Mouse (Mus musculus): ENCODE measurements at regions not wholly inside any gene's neighbourhood (a gene's known extent, or its start where the extent isn't known, plus 50 kb on each side); places are given as distances from the start of the nearest gene placed in this dataset.

DNA sequence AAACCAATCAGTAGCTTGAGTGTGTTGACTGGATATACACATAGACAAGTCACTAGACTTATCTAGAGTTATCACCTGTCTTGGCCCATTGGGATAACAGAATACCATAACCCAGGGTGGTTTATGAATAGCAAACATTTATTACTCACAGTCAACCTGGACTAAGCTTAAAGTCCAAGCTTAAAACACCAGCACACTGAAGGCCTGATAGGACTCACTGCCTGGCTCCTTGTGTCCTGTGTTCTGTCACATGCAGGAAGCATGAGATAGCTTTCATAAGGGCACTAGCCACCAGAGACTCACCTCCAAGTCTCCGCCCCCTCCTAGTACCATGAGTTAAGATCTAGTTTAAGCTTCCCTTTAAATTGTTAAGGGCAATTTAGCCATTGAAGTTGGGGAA is 2247.1 kb upstream of the Gm7489 start:
- H3K4me3 ChIP-seq (replicated peaks; ENCODE audit: control insufficient read depth, low read depth, low read length), result no peak overlapping the region
- no peak overlapping the region for H3K27ac ChIP-seq (ENCODE audit: control insufficient read depth, insufficient read depth, low read depth, low read length, poor library complexity)
- H3K4me1 ChIP-seq (ENCODE audit: control insufficient read depth, insufficient read depth, low read length), result no peaks in the 10 kb centered on the region
- TF ChIP-seq POLR2A (IDR thresholded peaks at IDR 0.05; ENCODE audit: borderline replicate concordance, control insufficient read depth, low read depth, low read length), result no peak
- TF ChIP-seq CTCF (IDR thresholded peaks at IDR 0.05; ENCODE audit: control insufficient read depth, insufficient read depth, low read length), result no peak
- WGBS, result 91% methylated on average over 1 of the region's 1 CpGs

DNA sequence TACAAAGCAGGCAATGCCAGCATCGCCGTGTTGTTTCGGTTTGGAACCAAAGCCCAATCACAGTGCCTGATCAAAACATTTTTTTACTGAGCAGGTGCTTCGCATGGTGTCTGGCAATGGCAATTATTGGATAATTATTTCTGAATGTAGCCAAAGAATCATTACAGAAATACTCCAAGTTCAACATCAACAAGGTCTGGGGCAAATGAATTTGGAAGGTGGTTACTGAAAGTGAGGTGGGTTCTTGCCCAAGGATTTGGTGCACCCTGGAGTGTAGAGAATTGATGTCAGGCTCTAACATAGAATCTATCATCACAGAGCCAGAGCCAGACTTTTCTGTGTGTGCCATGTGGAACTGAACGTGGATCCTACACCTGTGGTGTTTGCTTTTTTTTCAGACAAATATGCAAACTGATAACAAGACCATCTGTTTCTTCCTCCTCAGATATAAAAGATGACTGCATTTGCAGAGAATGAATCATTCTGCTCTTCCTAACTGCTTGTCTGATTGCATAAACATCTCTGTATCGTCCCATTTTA is 2240.9 kb upstream of the Gm7489 start:
- H3K4me3 ChIP-seq (replicated peaks; ENCODE audit: control insufficient read depth, low read depth, low read length), result no peak overlapping the region
- WGBS, result 80% methylated on average over 6 of the region's 6 CpGs
- no peak for TF ChIP-seq POLR2A (IDR thresholded peaks at IDR 0.05; ENCODE audit: borderline replicate concordance, control insufficient read depth, low read depth, low read length)
- no peak for TF ChIP-seq CTCF (IDR thresholded peaks at IDR 0.05; ENCODE audit: control insufficient read depth, insufficient read depth, low read length)
- H3K4me1 ChIP-seq (ENCODE audit: control insufficient read depth, insufficient read depth, low read length), result no peaks in the 10 kb centered on the region
- H3K27ac ChIP-seq (ENCODE audit: control insufficient read depth, insufficient read depth, low read depth, low read length, poor library complexity), result no peak overlapping the region

DNA sequence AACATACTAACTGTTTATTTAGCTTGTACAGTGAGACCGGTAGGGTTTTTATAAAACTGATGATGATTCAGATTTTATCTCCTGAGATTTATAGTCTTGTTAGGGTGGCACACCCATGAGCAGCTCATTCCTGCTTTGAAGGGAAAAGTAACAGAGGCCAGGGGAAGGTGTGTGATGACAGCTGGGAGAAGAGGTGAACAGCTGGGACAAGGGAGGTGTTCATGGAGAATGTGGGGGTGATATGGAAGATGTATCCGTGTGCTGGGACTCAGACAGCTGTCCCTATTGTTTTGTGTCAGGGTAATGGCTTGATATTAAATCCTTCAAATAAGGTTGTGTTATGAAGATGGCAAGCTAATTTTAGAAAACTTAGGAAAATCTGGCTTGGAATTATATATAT is 2238.4 kb upstream of the Gm7489 start:
- H3K27ac ChIP-seq (ENCODE audit: control insufficient read depth, insufficient read depth, low read depth, low read length, poor library complexity), result no peak overlapping the region
- no peaks in the 10 kb centered on the region for H3K4me1 ChIP-seq (ENCODE audit: control insufficient read depth, insufficient read depth, low read length)
- WGBS, result 73% methylated on average over 2 of the region's 2 CpGs
- TF ChIP-seq POLR2A (IDR thresholded peaks at IDR 0.05; ENCODE audit: borderline replicate concordance, control insufficient read depth, low read depth, low read length) (no peak), CTCF (IDR thresholded peaks at IDR 0.05; ENCODE audit: control insufficient read depth, insufficient read depth, low read length) (no peak)
- H3K4me3 ChIP-seq (replicated peaks; ENCODE audit: control insufficient read depth, low read depth, low read length), result no peak overlapping the region

DNA sequence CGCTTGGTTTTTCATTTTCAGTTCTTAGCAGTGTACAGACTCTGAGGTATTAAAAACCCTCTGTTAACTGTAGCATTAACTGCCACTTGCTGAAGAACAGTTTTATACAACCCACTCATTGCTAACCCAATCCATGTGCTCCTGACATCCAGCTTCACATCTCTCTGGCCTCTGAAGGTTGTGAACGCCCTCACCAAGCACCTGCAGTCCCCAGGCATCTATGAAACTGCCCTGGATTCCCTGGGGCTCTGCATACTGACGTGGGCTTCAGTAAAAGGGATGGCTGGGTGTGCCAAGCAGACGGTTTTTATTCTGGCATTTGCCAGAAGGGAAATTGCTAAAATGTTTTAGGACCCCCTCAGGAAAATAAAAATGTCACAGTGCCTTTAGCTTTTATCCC is 2232.2 kb upstream of the Gm7489 start:
- WGBS, result 61% methylated on average over 4 of the region's 4 CpGs
- TF ChIP-seq CTCF (IDR thresholded peaks at IDR 0.05; ENCODE audit: control insufficient read depth, insufficient read depth, low read length), result no peak
- no peak for TF ChIP-seq POLR2A (IDR thresholded peaks at IDR 0.05; ENCODE audit: borderline replicate concordance, control insufficient read depth, low read depth, low read length)
- no peak overlapping the region for H3K4me3 ChIP-seq (replicated peaks; ENCODE audit: control insufficient read depth, low read depth, low read length)

DNA sequence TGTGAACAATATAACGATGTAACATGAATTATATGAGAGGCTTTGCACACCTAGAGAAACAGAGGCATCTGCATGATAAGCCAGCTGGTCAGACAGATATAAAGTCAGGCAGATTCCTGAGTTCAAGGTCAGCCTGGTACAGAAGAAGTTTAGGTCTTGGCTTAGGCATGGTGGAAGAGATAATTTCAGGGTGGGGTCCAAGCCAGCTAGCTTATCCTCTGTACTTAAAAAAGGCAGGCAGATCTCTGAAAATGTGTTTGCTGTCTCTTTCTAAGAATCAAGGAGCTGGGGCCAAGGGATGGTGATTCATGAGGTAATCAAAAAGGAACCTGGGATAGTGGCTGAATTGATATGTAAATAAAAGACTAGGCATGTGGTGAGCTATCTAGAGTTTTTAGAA is 2227.1 kb upstream of the Gm7489 start:
- no peak overlapping the region for H3K27ac ChIP-seq (ENCODE audit: control insufficient read depth, insufficient read depth, low read depth, low read length, poor library complexity)
- TF ChIP-seq POLR2A (IDR thresholded peaks at IDR 0.05; ENCODE audit: borderline replicate concordance, control insufficient read depth, low read depth, low read length) (no peak), CTCF (IDR thresholded peaks at IDR 0.05; ENCODE audit: control insufficient read depth, insufficient read depth, low read length) (no peak)
- 67% methylated on average over 1 of the region's 1 CpGs for WGBS
- H3K4me1 ChIP-seq (ENCODE audit: control insufficient read depth, insufficient read depth, low read length), result no peaks in the 10 kb centered on the region
- H3K4me3 ChIP-seq (replicated peaks; ENCODE audit: control insufficient read depth, low read depth, low read length), result no peak overlapping the region

More for the DNA sequence above, 2232.2 kb upstream of the Gm7489 start:
- Histone ChIP-seq H3K4me1 (ENCODE audit: control insufficient read depth, insufficient read depth, low read length) (no peaks in the 10 kb centered on the region), H3K27ac (ENCODE audit: control insufficient read depth, insufficient read depth, low read depth, low read length, poor library complexity) (no peak overlapping the region)

DNA sequence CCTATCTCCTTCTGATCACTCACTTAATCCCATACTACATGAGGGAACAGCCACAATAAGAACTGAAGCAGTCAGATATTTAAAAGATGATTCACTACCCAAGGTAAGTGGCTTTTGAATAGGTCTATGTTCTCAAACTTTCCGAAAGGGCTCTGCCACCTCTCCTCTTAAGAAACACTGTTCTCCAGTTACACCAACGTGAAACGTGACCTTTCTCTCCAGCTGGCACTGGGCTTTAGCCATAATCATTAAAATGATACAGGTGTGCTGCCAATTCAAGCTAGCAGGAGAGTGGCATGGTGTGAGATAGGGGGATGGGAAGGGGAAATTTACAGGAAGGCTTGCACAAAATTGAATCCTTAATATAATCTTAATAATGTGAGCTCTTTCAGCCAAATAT is 2216.4 kb upstream of the Gm7489 start:
- H3K4me1 ChIP-seq (ENCODE audit: control insufficient read depth, insufficient read depth, low read length), result no peaks in the 10 kb centered on the region
- 77% methylated on average over 3 of the region's 3 CpGs for WGBS

DNA sequence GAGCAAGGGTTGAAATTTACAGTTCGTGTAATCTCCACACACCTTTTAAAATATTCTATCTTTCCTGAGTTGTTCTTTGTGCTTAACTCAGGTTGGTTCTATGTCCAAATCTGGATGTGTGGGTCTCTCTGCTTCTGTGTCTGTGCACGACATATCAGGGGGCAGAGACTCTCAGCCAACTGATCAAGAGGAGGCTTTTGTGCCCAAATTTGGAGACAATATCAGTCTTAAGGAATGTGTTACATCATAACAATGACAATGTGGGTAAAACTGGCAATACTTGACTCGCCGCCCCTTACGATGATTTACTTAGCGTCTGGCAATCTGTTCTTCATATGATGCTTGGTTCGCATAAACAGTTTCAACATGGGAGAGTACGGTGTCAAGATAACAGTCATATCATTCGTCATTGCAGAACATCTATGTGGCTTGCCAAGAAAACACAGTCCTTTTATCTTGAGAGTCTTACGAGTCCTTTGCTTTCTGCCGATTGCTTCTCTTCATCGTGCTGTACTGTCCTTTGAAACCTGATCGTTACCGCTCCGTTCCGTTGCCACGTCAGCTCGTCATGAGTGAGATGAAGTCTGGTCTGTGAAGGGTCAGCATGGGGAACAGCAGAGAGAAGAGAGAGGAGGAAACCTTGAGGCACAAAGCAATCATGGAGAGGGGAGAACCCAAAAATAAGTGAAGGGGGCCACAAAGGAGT is 2212.9 kb upstream of the Gm7489 start:
- TF ChIP-seq POLR2A (IDR thresholded peaks at IDR 0.05; ENCODE audit: borderline replicate concordance, control insufficient read depth, low read depth, low read length) (no peak), CTCF (IDR thresholded peaks at IDR 0.05; ENCODE audit: control insufficient read depth, insufficient read depth, low read length) (no peak)
- 89% methylated on average over 18 of the region's 18 CpGs for WGBS
- Histone ChIP-seq H3K4me3 (replicated peaks; ENCODE audit: control insufficient read depth, low read depth, low read length) (no peak overlapping the region), H3K27ac (ENCODE audit: control insufficient read depth, insufficient read depth, low read depth, low read length, poor library complexity) (no peak overlapping the region), H3K4me1 (ENCODE audit: control insufficient read depth, insufficient read depth, low read length) (no peaks in the 10 kb centered on the region)

More for the DNA sequence above, 2216.4 kb upstream of the Gm7489 start:
- TF ChIP-seq POLR2A (IDR thresholded peaks at IDR 0.05; ENCODE audit: borderline replicate concordance, control insufficient read depth, low read depth, low read length) (no peak), CTCF (IDR thresholded peaks at IDR 0.05; ENCODE audit: control insufficient read depth, insufficient read depth, low read length) (no peak)
- Histone ChIP-seq H3K4me3 (replicated peaks; ENCODE audit: control insufficient read depth, low read depth, low read length) (no peak overlapping the region), H3K27ac (ENCODE audit: control insufficient read depth, insufficient read depth, low read depth, low read length, poor library complexity) (no peak overlapping the region)

DNA sequence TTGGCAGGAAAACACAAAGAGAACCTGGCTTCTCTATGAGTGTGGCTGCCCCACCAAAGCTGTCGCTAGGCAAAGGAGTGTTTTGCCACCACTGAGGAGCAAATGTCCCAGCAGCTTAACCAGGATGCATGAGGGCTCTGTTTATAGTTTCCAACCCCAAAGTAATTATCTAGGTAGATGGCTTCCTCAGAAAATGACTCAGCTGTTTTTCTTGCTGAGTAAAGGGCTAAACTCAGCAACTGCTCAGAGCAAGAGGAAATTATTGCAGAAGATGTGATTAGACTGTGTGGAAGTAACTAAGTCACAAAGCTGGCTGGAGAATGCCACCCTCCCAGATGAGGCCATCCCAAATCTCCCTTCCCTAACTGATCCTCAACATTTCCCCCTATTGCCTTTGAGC is 2211.2 kb upstream of the Gm7489 start:
- Histone ChIP-seq H3K4me3 (replicated peaks; ENCODE audit: control insufficient read depth, low read depth, low read length) (no peak overlapping the region), H3K27ac (ENCODE audit: control insufficient read depth, insufficient read depth, low read depth, low read length, poor library complexity) (no peak overlapping the region), H3K4me1 (ENCODE audit: control insufficient read depth, insufficient read depth, low read length) (no peaks in the 10 kb centered on the region)
- no peak for TF ChIP-seq POLR2A (IDR thresholded peaks at IDR 0.05; ENCODE audit: borderline replicate concordance, control insufficient read depth, low read depth, low read length)
- TF ChIP-seq CTCF (IDR thresholded peaks at IDR 0.05; ENCODE audit: control insufficient read depth, insufficient read depth, low read length), result no peak
- WGBS, result 47% methylated on average over 1 of the region's 1 CpGs

All from bone marrow, adult 2 months (tissue).